Mouse (Mus musculus) neural tube, embryonic 11.5 days (tissue): ENCODE data around the gene 2410137M14Rik. TPM values are rescaled to one million over a fixed set of nuclear protein-coding genes. Genes with fewer than 3 reads are reported as not detected.
A peak's percentile ranks its signal among the peaks of the same experiment; 100 is the strongest.
"Not testable (repeated sequence)": the region's sequence is repeated elsewhere in the genome, so short reads cannot be mapped to it uniquely, and the experiment has no call there.

Source experiments
- ATAC-seq: fragments of 200-750 bp; cut with Nextera tagmentation; 2 replicates; pipeline ENCODE4 v1.8.0; 2017; ENCODE audit warnings: moderate number of reproducible peaks, mild to moderate bottlenecking, moderate TSS enrichment, moderate library complexity; ENCODE audit not compliant: insufficient read depth, low FRiP score, low TSS enrichment
- DNase-seq: peaks from one replicate; pipeline ENCODE4 v3.0.0-alpha.2; 2015; ENCODE audit warnings: low spot score
- H3K27ac ChIP-seq: fragments of 300-500 bp; sonication (generic); 2 replicates; pipeline ENCODE4 v1.5.1; 2014; ENCODE audit warnings: low read depth, mild to moderate bottlenecking, low read length
- H3K27me3 ChIP-seq: fragments of 300-500 bp; sonication (generic); 2 replicates; pipeline ENCODE4 v1.6.1; 2014; ENCODE audit warnings: mild to moderate bottlenecking, low read length, mixed read lengths; ENCODE audit not compliant: control insufficient read depth, insufficient read depth
- H3K36me3 ChIP-seq: fragments of 300-500 bp; sonication (generic); 2 replicates; pipeline ENCODE4 v1.6.1; 2014; ENCODE audit warnings: mild to moderate bottlenecking, low read length, moderate library complexity, mixed read lengths; ENCODE audit not compliant: control insufficient read depth, insufficient read depth
- H3K4me1 ChIP-seq: fragments of 300-500 bp; sonication (generic); 2 replicates; pipeline ENCODE4 v1.6.1; 2014; ENCODE audit warnings: low read length, mixed read lengths; ENCODE audit not compliant: control insufficient read depth, insufficient read depth
- H3K4me2 ChIP-seq: fragments of 300-500 bp; sonication (generic); 2 replicates; pipeline ENCODE4 v1.6.1; 2014; ENCODE audit warnings: low read depth, mild to moderate bottlenecking, moderate library complexity
- H3K4me3 ChIP-seq: fragments of 300-500 bp; sonication (generic); 2 replicates; pipeline ENCODE4 v1.5.1; 2014; ENCODE audit warnings: low read depth, low read length
- H3K9ac ChIP-seq: fragments of 300-500 bp; sonication (generic); 2 replicates; pipeline ENCODE4 v1.6.1; 2014; ENCODE audit warnings: mild to moderate bottlenecking, low read length
- H3K9me3 ChIP-seq: fragments of 300-500 bp; sonication (generic); 2 replicates; pipeline ENCODE4 v1.6.1; 2016; ENCODE audit warnings: low read length; ENCODE audit not compliant: control insufficient read depth
- WGBS: fragments of 180-500 bp; shearing (Covaris S2); extraction: QIAGEN DNeasy Blood & Tissue Kit; methylation state at CpG from one replicate; pipeline ENCODE4 v1.1.7; 2014; 5-methylcytosine and 5-hydroxymethylcytosine counted together
- polyA plus RNA-seq: library from polyadenylated mRNA; unstranded; fragments of >200 nt; fragmentation: Nextera tagmentation; extraction: Ambion mirVana; gene quantifications from 2 replicates; pipeline ENCODE4 v1.2.1, GENCODE M21; 2014

The 2410137M14Rik gene
- not detected in 2 replicates for polyA plus RNA-seq

DNA sequence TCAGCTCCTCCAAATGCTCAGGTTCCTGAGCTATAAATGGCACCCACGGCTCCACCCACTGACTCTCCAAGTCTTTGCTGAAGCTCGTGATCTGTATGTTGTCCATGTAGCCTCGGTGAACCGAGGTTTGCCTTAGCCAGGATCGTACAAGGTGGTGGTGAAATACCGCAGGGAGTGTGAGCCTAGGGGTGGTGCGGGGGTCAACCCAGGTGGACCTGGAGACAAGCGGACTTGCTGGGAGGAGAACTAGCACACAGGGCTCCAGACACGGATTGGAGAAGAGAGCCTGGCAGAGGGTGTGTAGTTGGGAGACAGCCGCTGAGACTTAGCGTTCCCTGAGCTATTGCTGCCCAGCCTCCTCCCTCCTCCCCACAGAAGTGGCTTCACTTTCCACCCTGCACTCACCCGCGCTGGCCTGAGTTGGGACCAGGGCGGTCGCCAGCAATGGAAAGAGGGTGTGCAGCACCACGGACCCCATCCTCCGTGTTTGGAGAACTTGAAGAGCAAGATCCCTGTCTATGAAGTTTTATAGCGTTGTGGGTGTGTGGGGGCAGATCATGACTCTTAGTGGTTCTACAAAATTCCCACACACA lies at the start of gene 2410137M14Rik:
Gene 2410137M14Rik, minus strand, starts transcription at position 17 of the 593 bp plus-strand sequence.
- no peak within 1 kb of the TSS for H3K27ac ChIP-seq
- ATAC-seq (no peak), DNase-seq (no peak)
- no peaks in the 10 kb centered on the region for H3K4me1 ChIP-seq
- no peak within 1 kb of the TSS for H3K9ac ChIP-seq
- no peaks in the 10 kb centered on the region for H3K9me3 ChIP-seq
- H3K36me3 ChIP-seq: no peaks in the 10 kb centered on the region
- 14% methylated on average over 18 of the region's 18 CpGs for WGBS
- no peak within 1 kb of the TSS for H3K4me3 ChIP-seq
- 0 out of 2 replicates have a peak within 1 kb of the TSS, but pooled peaks have one; percentile 15 for H3K4me2 ChIP-seq
- H3K27me3 ChIP-seq: no peaks in the 10 kb centered on the region

GRCm38 (mm10) chr17:37029162-37029561 lies 48.1 kb upstream of the 2410137M14Rik start:
- Histone ChIP-seq H3K4me3 (peak overlapping the region; percentile 30), H3K4me2 (peak overlapping the region; percentile 43), H3K4me1 (no peaks in the 10 kb centered on the region), H3K9ac (peak overlapping the region; percentile 59), H3K27ac (peak overlapping the region; percentile 93), H3K9me3 (no peaks in the 10 kb centered on the region), H3K36me3 (no peaks in the 10 kb centered on the region), H3K27me3 (no peaks in the 10 kb centered on the region)
- 77% methylated on average over 8 of the region's 8 CpGs for WGBS
- DNase-seq (no peak), ATAC-seq (peak; percentile 32)

DNA sequence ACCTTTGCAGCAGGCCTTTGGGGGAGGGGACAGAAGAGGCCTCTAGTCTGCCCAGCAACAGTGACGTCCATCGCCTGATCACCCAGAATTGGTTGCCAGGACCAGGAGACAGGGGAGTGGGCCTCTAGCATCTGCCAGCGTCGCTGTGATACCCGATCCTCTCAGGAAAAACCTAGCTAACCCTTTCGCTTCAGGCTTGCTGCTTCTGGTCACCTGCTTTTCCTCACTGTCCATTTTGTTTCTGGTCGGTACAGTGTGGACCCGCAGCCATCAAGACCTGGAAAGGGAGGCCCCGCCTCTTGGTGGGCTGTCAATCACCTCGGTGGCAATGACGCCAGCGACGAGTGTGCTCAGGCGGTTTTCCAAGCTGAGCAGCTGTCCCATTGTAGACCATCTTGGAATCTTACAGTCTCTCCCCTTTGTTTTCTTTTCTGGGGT lies 47.7 kb upstream of the 2410137M14Rik start:
- no peaks in the 10 kb centered on the region for H3K4me1 ChIP-seq
- ATAC-seq (peak; percentile 99), DNase-seq (peak; percentile 96)
- WGBS: 0% methylated on average over 14 of the region's 14 CpGs
- no peaks in the 10 kb centered on the region for H3K36me3 ChIP-seq
- peak overlapping the region; percentile 93 for H3K27ac ChIP-seq
- H3K4me2 ChIP-seq: peak overlapping the region; percentile 43
- H3K9ac ChIP-seq: peak overlapping the region; percentile 59
- no peaks in the 10 kb centered on the region for H3K9me3 ChIP-seq
- peak overlapping the region; percentile 30 for H3K4me3 ChIP-seq
- no peaks in the 10 kb centered on the region for H3K27me3 ChIP-seq

DNA sequence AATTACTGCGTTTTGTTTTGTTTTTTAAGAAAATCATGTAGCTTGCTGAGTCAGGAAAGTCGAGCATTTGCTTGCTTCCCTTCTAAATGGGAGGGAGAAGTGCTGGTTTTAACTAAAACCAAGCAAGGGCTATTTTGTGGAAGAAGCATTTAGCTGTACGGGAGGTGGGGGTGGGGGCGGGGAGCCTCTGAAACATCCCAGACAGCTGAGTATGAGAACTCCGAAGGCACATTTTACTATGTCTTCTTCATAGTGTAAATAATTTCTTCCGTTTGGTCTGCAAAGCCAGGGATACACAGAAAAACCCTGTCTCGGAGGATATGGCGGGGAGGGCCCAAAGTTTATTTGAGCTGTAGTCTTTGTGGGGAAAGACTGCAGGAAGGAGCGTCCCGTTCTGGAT lies 47.2 kb upstream of the 2410137M14Rik start:
- peak overlapping the region; percentile 93 for H3K27ac ChIP-seq
- H3K4me1 ChIP-seq: no peaks in the 10 kb centered on the region
- H3K36me3 ChIP-seq: no peaks in the 10 kb centered on the region
- peak; percentile 10; the same call in 1 of the 2 replicates for ATAC-seq
- H3K4me3 ChIP-seq: peak overlapping the region; percentile 30; the same call in 1 of the 2 replicates
- H3K27me3 ChIP-seq: no peaks in the 10 kb centered on the region
- no peaks in the 10 kb centered on the region for H3K9me3 ChIP-seq
- 6% methylated on average over 10 of the region's 10 CpGs for WGBS
- H3K4me2 ChIP-seq: peak overlapping the region; percentile 43
- H3K9ac ChIP-seq: peak overlapping the region; percentile 59
- DNase-seq: no peak

DNA sequence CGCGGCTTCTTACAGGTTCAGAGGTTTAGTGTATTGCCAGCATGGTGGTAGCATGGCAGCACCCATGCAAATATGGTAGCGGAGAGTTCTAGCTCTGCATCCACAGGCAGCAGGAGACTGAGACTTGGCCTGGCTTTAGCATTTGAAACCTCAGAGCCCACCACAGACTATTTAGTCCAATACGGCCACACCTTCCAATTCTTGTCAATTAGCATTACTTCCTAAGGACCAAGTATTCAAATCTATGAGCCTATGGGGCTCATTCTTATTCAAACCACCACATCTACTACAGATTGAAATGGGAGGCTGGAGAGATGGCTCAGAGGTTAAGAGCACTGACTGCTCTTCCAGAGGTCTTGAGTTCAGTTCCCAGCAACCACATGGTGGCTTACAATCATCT lies 46.4 kb upstream of the 2410137M14Rik start:
- Histone ChIP-seq H3K4me2 (no peak overlapping the region), H3K27ac (peak overlapping the region; percentile 93; the same call in 1 of the 2 replicates), H3K4me3 (no peak overlapping the region)

DNA sequence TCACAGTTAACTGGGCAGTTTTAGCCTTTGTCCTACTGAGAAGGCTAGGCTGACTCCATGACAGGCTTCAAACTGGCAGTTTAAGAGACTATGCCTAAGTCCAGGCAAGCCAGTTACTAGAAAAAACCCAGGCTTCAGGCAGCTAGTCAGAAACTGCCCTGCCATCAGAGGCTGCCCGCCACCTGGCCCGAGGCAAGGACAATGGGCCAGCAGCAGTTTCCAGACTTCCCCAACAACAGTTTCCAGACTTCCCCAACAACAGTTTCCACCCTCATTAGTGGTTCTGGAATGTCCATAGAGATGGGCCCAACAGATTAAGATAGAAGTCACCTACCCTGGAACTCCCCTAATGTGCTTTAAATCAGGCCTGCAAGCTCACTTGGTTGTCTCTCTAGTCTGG lies 45.4 kb upstream of the 2410137M14Rik start:
- no peak overlapping the region for H3K9ac ChIP-seq
- H3K4me1 ChIP-seq: no peaks in the 10 kb centered on the region
- H3K27me3 ChIP-seq: no peaks in the 10 kb centered on the region
- no peak for ATAC-seq
- H3K36me3 ChIP-seq: no peaks in the 10 kb centered on the region
- no peak overlapping the region for H3K4me2 ChIP-seq
- no peak overlapping the region for H3K27ac ChIP-seq
- no peak for DNase-seq
- H3K4me3 ChIP-seq: no peak overlapping the region
- WGBS: 61% methylated on average over 2 of the region's 2 CpGs
- no peaks in the 10 kb centered on the region for H3K9me3 ChIP-seq

More for the DNA sequence above, 46.4 kb upstream of the 2410137M14Rik start:
- Histone ChIP-seq H3K27me3 (no peaks in the 10 kb centered on the region), H3K9me3 (no peaks in the 10 kb centered on the region), H3K36me3 (no peaks in the 10 kb centered on the region), H3K4me1 (no peaks in the 10 kb centered on the region), H3K9ac (no peak overlapping the region)
- DNase-seq: no peak
- ATAC-seq: no peak
- WGBS: 92% methylated on average over 4 of the region's 4 CpGs

DNA sequence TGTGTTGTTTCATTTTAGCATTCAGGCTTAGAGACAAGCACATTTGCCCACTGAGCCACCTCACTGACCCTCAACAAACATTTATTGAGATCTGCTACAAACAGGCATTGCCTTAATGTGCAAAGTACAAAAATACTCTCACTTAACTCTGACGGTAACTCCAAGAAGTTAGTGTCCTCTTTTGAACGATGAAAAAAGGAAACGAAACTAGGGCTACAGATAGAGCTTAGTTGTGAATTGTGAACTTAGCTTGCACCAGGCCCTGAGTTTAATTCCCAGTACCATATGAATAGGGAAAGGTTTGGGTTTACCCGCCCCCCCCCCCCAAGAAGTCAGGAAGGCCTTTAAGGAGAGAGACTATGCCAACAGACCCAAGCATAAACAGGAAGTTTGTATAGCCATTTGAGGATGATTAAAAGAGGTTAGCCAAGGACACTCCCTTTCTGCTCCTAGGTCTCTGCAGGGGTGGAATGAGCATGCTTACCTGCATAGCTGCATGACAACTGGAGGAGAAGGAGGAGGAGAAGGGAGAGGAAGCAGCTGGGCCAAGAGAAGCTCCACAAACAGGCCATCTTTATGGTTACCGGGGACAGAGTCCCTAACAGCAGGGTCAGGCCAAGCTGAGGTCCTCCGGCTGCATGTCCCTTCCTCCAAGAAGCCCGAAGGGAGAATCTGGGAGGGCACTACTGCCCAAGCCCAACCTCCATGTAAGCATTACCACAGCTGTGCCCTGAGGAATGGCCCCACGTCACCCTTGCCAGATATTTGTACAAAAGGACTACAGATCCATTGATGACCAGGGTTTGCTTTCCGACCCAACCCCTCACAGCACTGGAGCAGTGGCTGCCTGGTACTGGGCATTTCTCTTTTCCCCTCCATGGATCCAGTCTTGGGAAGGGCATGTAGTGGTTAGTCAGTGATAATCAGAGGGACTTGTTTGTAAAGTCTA lies 41.9 kb upstream of the 2410137M14Rik start, which contains the start of gene Mog:
Gene Mog, minus strand, starts transcription at position 771 of the 949 bp plus-strand sequence.
- no peaks in the 10 kb centered on the region for H3K9me3 ChIP-seq
- no peak within 1 kb of the TSS for H3K27ac ChIP-seq
- H3K36me3 ChIP-seq: no peaks in the 10 kb centered on the region
- H3K4me3 ChIP-seq: no peak within 1 kb of the TSS
- H3K4me1 ChIP-seq: no peaks in the 10 kb centered on the region
- no peak for ATAC-seq
- H3K9ac ChIP-seq: no peak within 1 kb of the TSS
- no peak within 1 kb of the TSS for H3K4me2 ChIP-seq
- no peak for DNase-seq
- H3K27me3 ChIP-seq: no peaks in the 10 kb centered on the region
- WGBS: 69% methylated on average over 9 of the region's 9 CpGs

DNA sequence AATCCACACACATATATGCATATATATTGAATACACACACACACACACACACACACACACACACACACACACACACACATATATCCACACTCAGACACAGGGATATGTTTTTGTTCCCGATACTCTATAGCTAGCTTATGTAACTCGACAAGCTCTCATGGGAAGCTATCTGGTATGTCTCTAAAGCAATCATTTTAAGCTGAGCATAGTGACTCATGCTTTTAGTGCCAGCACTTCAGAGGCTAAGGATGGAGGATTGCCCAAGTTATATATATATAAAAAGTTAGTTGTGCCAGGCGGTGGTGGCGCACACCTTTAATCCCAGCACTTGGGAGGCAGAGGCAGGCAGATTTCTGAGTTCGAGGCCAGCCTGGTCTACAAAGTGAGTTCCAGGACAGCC lies 38.2 kb upstream of the 2410137M14Rik start:
- not testable (repeated sequence) for DNase-seq, H3K27me3 ChIP-seq, H3K9ac ChIP-seq, H3K4me3 ChIP-seq, H3K9me3 ChIP-seq, H3K4me1 ChIP-seq, H3K4me2 ChIP-seq, H3K27ac ChIP-seq, ATAC-seq, H3K36me3 ChIP-seq
- WGBS: 92% methylated on average over 5 of the region's 5 CpGs
